Mouse (Mus musculus) CH12.LX (cell line): ENCODE data around the gene Gm49380. TPM values are rescaled to one million over a fixed set of nuclear protein-coding genes. Genes with fewer than 3 reads are reported as not detected.

Experiments
- DNase-seq: peaks from one replicate; pipeline ENCODE4 v3.0.0-alpha.2; 2013; ENCODE audit errors: extremely low read depth
- H3K27ac ChIP-seq: 2 replicates; pipeline ENCODE4 v1.5.1; 2012; ENCODE audit warnings: low read depth, mild to moderate bottlenecking, control low read depth, moderate library complexity; ENCODE audit not compliant: insufficient read depth
- H3K27me3 ChIP-seq: replicated peaks from 2 replicates; pipeline ENCODE3; 2012; ENCODE audit warnings: inconsistent platforms
- H3K36me3 ChIP-seq, 2 experiments: replicated peaks in 1 of 2; 2 replicates each; pipeline versions ENCODE3 to v1.6.1; 2012; ENCODE audit warnings: inconsistent platforms in 1 of 2, low read length in 1 of 2, mild to moderate bottlenecking in 1 of 2, mixed read lengths in 1 of 2, moderate library complexity in 1 of 2; ENCODE audit not compliant: control insufficient read depth in 1 of 2, insufficient read depth in 1 of 2
- H3K4me1 ChIP-seq, 2 experiments: 2 replicates each; pipeline ENCODE4 v1.6.1; 2012; ENCODE audit warnings: inconsistent platforms in 1 of 2, moderate library complexity in 1 of 2; ENCODE audit not compliant: insufficient read depth in 2 of 2, control insufficient read depth in 1 of 2
- H3K4me2 ChIP-seq: 2 replicates; pipeline ENCODE4 v1.6.1; 2012; ENCODE audit warnings: low read depth, mild to moderate bottlenecking, control low read depth; ENCODE audit not compliant: poor library complexity, insufficient read depth, severe bottlenecking
- H3K4me3 ChIP-seq, 3 experiments: fragments of 150-350 bp in 1 of 3; sonication (generic) in 1 of 3; replicated peaks in 1 of 3; 2 replicates each; pipeline versions ENCODE3 to v1.5.1; 2011 to 2012; ENCODE audit warnings: low read depth in 2 of 3, low read length in 2 of 3, mild to moderate bottlenecking in 2 of 3, moderate library complexity in 2 of 3, control low read depth in 1 of 3, improper control_type of control experiment in 1 of 3, inconsistent platforms in 1 of 3, mixed read lengths in 1 of 3; ENCODE audit not compliant: poor library complexity in 1 of 3
- H3K79me2 ChIP-seq: replicated peaks from 2 replicates; pipeline ENCODE4 v1.6.1; 2012; ENCODE audit warnings: mild to moderate bottlenecking, moderate library complexity; ENCODE audit not compliant: control insufficient read depth, poor library complexity, insufficient read depth, severe bottlenecking; ENCODE audit errors: extremely low read depth
- H3K9ac ChIP-seq: 2 replicates; pipeline ENCODE4 v1.6.1; 2012; ENCODE audit warnings: low read depth, mild to moderate bottlenecking, control low read depth, moderate library complexity; ENCODE audit not compliant: insufficient read depth
- H3K9me3 ChIP-seq: replicated peaks from 2 replicates; pipeline ENCODE3; 2012; ENCODE audit warnings: low read length, inconsistent platforms, mixed read lengths
- BHLHE40 ChIP-seq: IDR thresholded peaks from 2 replicates; pipeline ENCODE4 v1.6.1; 2011; ENCODE audit warnings: mild to moderate bottlenecking, low read depth, low read length, improper control_type of control experiment
- CHD2 ChIP-seq: IDR thresholded peaks from 2 replicates; pipeline ENCODE4 v1.6.1; 2011; ENCODE audit warnings: low read length, improper control_type of control experiment
- ETS1 ChIP-seq: conservative IDR thresholded peaks from 2 replicates; pipeline ENCODE4 v1.6.1; 2012; ENCODE audit warnings: low read depth, mild to moderate bottlenecking, inconsistent platforms, low read length, improper control_type of control experiment, moderate library complexity
- JUN ChIP-seq: IDR thresholded peaks from 2 replicates; pipeline ENCODE4 v1.6.1; 2011; ENCODE audit warnings: low read depth, mild to moderate bottlenecking, low read length, improper control_type of control experiment, moderate library complexity; ENCODE audit not compliant: insufficient read depth
- JUND ChIP-seq: conservative IDR thresholded peaks from 2 replicates; pipeline ENCODE4 v1.6.1; 2011; ENCODE audit warnings: low read depth, low read length, improper control_type of control experiment
- MAFK ChIP-seq: IDR thresholded peaks from 2 replicates; pipeline ENCODE4 v1.6.1; 2011; ENCODE audit warnings: low read length, improper control_type of control experiment; ENCODE audit not compliant: insufficient replicate concordance
- MAX ChIP-seq: IDR thresholded peaks from 2 replicates; pipeline ENCODE4 v1.6.1; 2011; ENCODE audit warnings: low read length, improper control_type of control experiment
- NRF1 ChIP-seq: IDR thresholded peaks from 2 replicates; pipeline ENCODE4 v1.6.1; 2014; ENCODE audit warnings: low read depth, mild to moderate bottlenecking, inconsistent platforms, low read length, improper control_type of control experiment, moderate library complexity
- PAX5 ChIP-seq: IDR thresholded peaks from 2 replicates; pipeline ENCODE4 v1.6.1; 2012; ENCODE audit warnings: low read length, inconsistent platforms, mixed read lengths
- POLR2A ChIP-seq: IDR thresholded peaks from 2 replicates; pipeline ENCODE4 v1.6.1; 2011; ENCODE audit warnings: low read depth, mild to moderate bottlenecking, improper control_type of control experiment, low read length
- RAD21 ChIP-seq: IDR thresholded peaks from 2 replicates; pipeline ENCODE4 v1.6.1; 2011; ENCODE audit warnings: low read depth, mild to moderate bottlenecking, low read length, improper control_type of control experiment, moderate library complexity
- SIN3A ChIP-seq: IDR thresholded peaks from 2 replicates; pipeline ENCODE4 v1.6.1; 2012; ENCODE audit warnings: low read length, improper control_type of control experiment, inconsistent platforms
- TBP ChIP-seq: conservative IDR thresholded peaks from 2 replicates; pipeline ENCODE4 v1.6.1; 2011; ENCODE audit warnings: low read depth, low read length, improper control_type of control experiment
- TCF12 ChIP-seq: IDR thresholded peaks from 2 replicates; pipeline ENCODE4 v1.6.1; 2014; ENCODE audit warnings: low read depth, mild to moderate bottlenecking, inconsistent platforms, low read length, improper control_type of control experiment
- ZKSCAN1 ChIP-seq: IDR thresholded peaks from 2 replicates; pipeline ENCODE4 v1.6.1; 2012; ENCODE audit warnings: low read depth, inconsistent platforms, low read length, improper control_type of control experiment, borderline replicate concordance
- ZMIZ1 ChIP-seq: IDR thresholded peaks from 2 replicates; pipeline ENCODE4 v1.6.1; 2012; ENCODE audit warnings: low read depth, mild to moderate bottlenecking, inconsistent platforms, low read length, improper control_type of control experiment
- dilution Hi-C: fragments of 300-500 bp; cut with MboI; formaldehyde crosslinking; loops from 2 replicates; pipeline ENCODE4 v1.14.3; 2020; ENCODE audit warnings: low sequenced_read_pairs; ENCODE audit not compliant: extremely low pct_unique_long_range_greater_than_20kb, extremely low pct_ligation_motif_present
- in situ Hi-C: fragments of 300-500 bp; cut with MboI; formaldehyde crosslinking; loops from 3 replicates; pipeline ENCODE4 v1.14.3; 2019; ENCODE audit warnings: low sequenced_read_pairs, low pct_ligation_motif_present, low pct_unique_long_range_greater_than_20kb, mixed read lengths
- polyA plus RNA-seq: library from polyadenylated mRNA; unstranded; fragments of >175 nt; gene quantifications from 2 replicates; pipeline ENCODE4 v1.2.1, GENCODE M21; 2012; ENCODE audit warnings: low read depth; ENCODE audit not compliant: insufficient read length
- total RNA-seq, 2 experiments: library from RNA; depleted of rRNA; stranded (reverse); fragments of 300-350 nt in 1 of 2; fragments of >200 nt in 1 of 2; gene quantifications; 2 replicates each; pipeline ENCODE4 v1.2.3; 2012 to 2014

Gm49380 gene
- total and polyA plus RNA-seq, 3 experiments = not detected

GRCm38 (mm10) chr9:44069252-44069651 is 44.0 kb downstream of the Gm49380 start:
- Histone ChIP-seq H3K4me3 (no peak overlapping the region), H3K27ac (no peak overlapping the region), H3K4me2 (no peak overlapping the region), H3K27me3 (peaks cover 72% of the 10 kb centered on the region), H3K9ac (no peak overlapping the region), H3K79me2 (no peaks in the 10 kb centered on the region), H3K36me3 (no peaks in the 10 kb centered on the region), H3K4me1 (peaks cover 18 to 19% of the 10 kb centered on the region in 2 experiments), H3K9me3 (no peaks in the 10 kb centered on the region)
- no peak for DNase-seq
- in situ Hi-C loops (no loop called here), dilution Hi-C loops (no loop called here)
- no peak for TF ChIP-seq BHLHE40
- TF ChIP-seq TBP = no peak
- no peak for TF ChIP-seq MAX

GRCm38 (mm10) chr9:44067960-44068330 is 45.4 kb downstream of the Gm49380 start:
- no peak overlapping the region for H3K4me2 ChIP-seq
- peaks cover 79% of the 10 kb centered on the region for H3K27me3 ChIP-seq
- H3K9ac ChIP-seq = no peak overlapping the region
- in situ Hi-C loops = no loop called here
- dilution Hi-C loops = no loop called here
- H3K9me3 ChIP-seq = no peaks in the 10 kb centered on the region
- no peaks in the 10 kb centered on the region for H3K79me2 ChIP-seq
- H3K4me3 ChIP-seq = no peak overlapping the region
- TF ChIP-seq ETS1 (no peak), SIN3A (no peak), RAD21 (no peak), ZMIZ1 (no peak), PAX5 (no peak), ZKSCAN1 (no peak), JUND (no peak), TCF12 (no peak), CHD2 (no peak), MAFK (no peak)
- H3K36me3 ChIP-seq = no peaks in the 10 kb centered on the region
- no peak overlapping the region for H3K27ac ChIP-seq
- H3K4me1 ChIP-seq = peaks cover 18 to 19% of the 10 kb centered on the region in 2 experiments
- DNase-seq = no peak

- peak overlapping the region; percentile 56 for H3K4me2 ChIP-seq
- dilution Hi-C loops (no loop called here), in situ Hi-C loops (no loop called here)
- no peak overlapping the region for H3K27ac ChIP-seq
- H3K79me2 ChIP-seq = no peaks in the 10 kb centered on the region
- peak overlapping the region in 1 of 3 experiments; percentile 54 for H3K4me3 ChIP-seq
- peaks cover 18 to 19% of the 10 kb centered on the region in 2 experiments for H3K4me1 ChIP-seq
- no peaks in the 10 kb centered on the region for H3K9me3 ChIP-seq
- H3K36me3 ChIP-seq = no peaks in the 10 kb centered on the region
- peaks cover 78% of the 10 kb centered on the region for H3K27me3 ChIP-seq
- no peak overlapping the region; the same call in 1 of the 2 replicates for H3K9ac ChIP-seq
- DNase-seq = no peak
- no peak for TF ChIP-seq TCF12
- TF ChIP-seq JUN = no peak
- TF ChIP-seq NRF1 = no peak
- no peak for TF ChIP-seq POLR2A
Observed at GRCm38 (mm10) chr9:44067241-44067959, 45.9 kb downstream of the Gm49380 start.
